Mouse (Mus musculus): Measurements from ENCODE around the gene Magi1. TPM values are rescaled to one million over a fixed set of nuclear protein-coding genes. Genes with fewer than 3 reads are reported as not detected.

Magi1 gene
- polyA plus RNA-seq, 1 experiment from 2014 or later = 25.0 TPM

- Histone ChIP-seq H3K4me1 (replicated peaks) (peaks cover 21% of the 10 kb centered on the region), H3K27ac (no peak overlapping the region), H3K4me3 (no peak overlapping the region), H3K9me3 (no peaks in the 10 kb centered on the region), H3K36me3 (no peaks in the 10 kb centered on the region), H3K27me3 (ENCODE audit: insufficient read depth, poor library complexity, severe bottlenecking) (no peaks in the 10 kb centered on the region)
- WGBS = 90% methylated on average over 4 of the region's 4 CpGs
- DNase-seq (ENCODE audit: low spot score) = no peak
Measured at GRCm38 (mm10) chr6:94218076-94218475, 65.6 kb downstream of the Magi1 start.

GRCm38 (mm10) chr6:94215834-94216233, 67.9 kb downstream of the Magi1 start:
- no peak for DNase-seq (ENCODE audit: low spot score)
- Histone ChIP-seq H3K4me3 (no peak overlapping the region), H3K27ac (no peak overlapping the region), H3K27me3 (ENCODE audit: insufficient read depth, poor library complexity, severe bottlenecking) (no peaks in the 10 kb centered on the region), H3K9me3 (no peaks in the 10 kb centered on the region), H3K36me3 (no peaks in the 10 kb centered on the region), H3K4me1 (replicated peaks) (peaks cover 9% of the 10 kb centered on the region)
- 95% methylated on average over 4 of the region's 4 CpGs for WGBS

GRCm38 (mm10) chr6:94214895-94215538, 68.7 kb downstream of the Magi1 start:
- H3K27ac ChIP-seq = no peak overlapping the region
- H3K27me3 ChIP-seq (ENCODE audit: insufficient read depth, poor library complexity, severe bottlenecking) = no peaks in the 10 kb centered on the region
- H3K4me3 ChIP-seq = no peak overlapping the region
- no peak for DNase-seq (ENCODE audit: low spot score)
- H3K4me1 ChIP-seq (replicated peaks) = peaks cover 4% of the 10 kb centered on the region; the same call in 1 of the 2 replicates
- no peaks in the 10 kb centered on the region for H3K9me3 ChIP-seq
- no peaks in the 10 kb centered on the region for H3K36me3 ChIP-seq
- WGBS = 92% methylated on average over 7 of the region's 7 CpGs

GRCm38 (mm10) chr6:94205926-94206325, 77.8 kb downstream of the Magi1 start:
- H3K4me3 ChIP-seq = no peak overlapping the region

GRCm38 (mm10) chr6:94203642-94204145, 80.0 kb downstream of the Magi1 start:
- WGBS = 73% methylated on average over 5 of the region's 5 CpGs

More at GRCm38 (mm10) chr6:94205926-94206325, 77.8 kb downstream of the Magi1 start:
- H3K27me3 ChIP-seq (ENCODE audit: insufficient read depth, poor library complexity, severe bottlenecking) = no peaks in the 10 kb centered on the region
- 22% methylated on average over 5 of the region's 5 CpGs for WGBS
- H3K27ac ChIP-seq = peak overlapping the region; percentile 50; the same call in 1 of the 2 replicates
- no peaks in the 10 kb centered on the region for H3K9me3 ChIP-seq
- no peaks in the 10 kb centered on the region for H3K36me3 ChIP-seq
- peaks cover 29% of the 10 kb centered on the region for H3K4me1 ChIP-seq (replicated peaks)
- peak; percentile 36 for DNase-seq (ENCODE audit: low spot score)

GRCm38 (mm10) chr6:94201940-94202339, 81.8 kb downstream of the Magi1 start:
- Histone ChIP-seq H3K9me3 (no peaks in the 10 kb centered on the region), H3K36me3 (no peaks in the 10 kb centered on the region), H3K27ac (no peak overlapping the region), H3K4me3 (no peak overlapping the region), H3K27me3 (ENCODE audit: insufficient read depth, poor library complexity, severe bottlenecking) (no peaks in the 10 kb centered on the region), H3K4me1 (replicated peaks) (peaks cover 28% of the 10 kb centered on the region)
- 98% methylated on average over 2 of the region's 2 CpGs for WGBS
- no peak for DNase-seq (ENCODE audit: low spot score)

More at GRCm38 (mm10) chr6:94203642-94204145, 80.0 kb downstream of the Magi1 start:
- no peaks in the 10 kb centered on the region for H3K9me3 ChIP-seq
- H3K27me3 ChIP-seq (ENCODE audit: insufficient read depth, poor library complexity, severe bottlenecking) = no peaks in the 10 kb centered on the region
- H3K4me3 ChIP-seq = no peak overlapping the region
- no peaks in the 10 kb centered on the region for H3K36me3 ChIP-seq
- peak overlapping the region; percentile 35; the same call in 1 of the 2 replicates for H3K27ac ChIP-seq
- no peak for DNase-seq (ENCODE audit: low spot score)
- H3K4me1 ChIP-seq (replicated peaks) = peaks cover 29% of the 10 kb centered on the region

GRCm38 (mm10) chr6:94200910-94201309, 82.8 kb downstream of the Magi1 start:
- DNase-seq (ENCODE audit: low spot score) = no peak
- Histone ChIP-seq H3K9me3 (no peaks in the 10 kb centered on the region), H3K36me3 (no peaks in the 10 kb centered on the region), H3K4me3 (no peak overlapping the region), H3K27ac (no peak overlapping the region), H3K4me1 (replicated peaks) (peaks cover 18% of the 10 kb centered on the region), H3K27me3 (ENCODE audit: insufficient read depth, poor library complexity, severe bottlenecking) (no peaks in the 10 kb centered on the region)
- WGBS = 66% methylated on average over 3 of the region's 3 CpGs

GRCm38 (mm10) chr6:94199696-94200095, 84.0 kb downstream of the Magi1 start:
- H3K9me3 ChIP-seq = no peaks in the 10 kb centered on the region
- no peak for DNase-seq (ENCODE audit: low spot score)
- no peak overlapping the region for H3K4me3 ChIP-seq
- H3K27ac ChIP-seq = no peak overlapping the region
- WGBS = 95% methylated on average over 2 of the region's 2 CpGs
- no peaks in the 10 kb centered on the region for H3K27me3 ChIP-seq (ENCODE audit: insufficient read depth, poor library complexity, severe bottlenecking)
- peaks cover 9% of the 10 kb centered on the region for H3K4me1 ChIP-seq (replicated peaks)
- H3K36me3 ChIP-seq = no peaks in the 10 kb centered on the region

- DNase-seq (ENCODE audit: low spot score) = no peak
Measured at GRCm38 (mm10) chr6:94197831-94198230, 85.9 kb downstream of the Magi1 start.

GRCm38 (mm10) chr6:94195303-94195911, 88.3 kb downstream of the Magi1 start:
- Histone ChIP-seq H3K27me3 (ENCODE audit: insufficient read depth, poor library complexity, severe bottlenecking) (no peaks in the 10 kb centered on the region), H3K36me3 (no peaks in the 10 kb centered on the region), H3K27ac (no peak overlapping the region), H3K4me1 (replicated peaks) (peaks cover 4% of the 10 kb centered on the region), H3K4me3 (no peak overlapping the region), H3K9me3 (no peaks in the 10 kb centered on the region)
- WGBS = 89% methylated on average over 14 of the region's 14 CpGs
- DNase-seq (ENCODE audit: low spot score) = no peak

More at GRCm38 (mm10) chr6:94197831-94198230, 85.9 kb downstream of the Magi1 start:
- Histone ChIP-seq H3K27ac (no peak overlapping the region), H3K36me3 (no peaks in the 10 kb centered on the region), H3K4me3 (no peak overlapping the region), H3K27me3 (ENCODE audit: insufficient read depth, poor library complexity, severe bottlenecking) (no peaks in the 10 kb centered on the region), H3K4me1 (replicated peaks) (no peaks in the 10 kb centered on the region), H3K9me3 (no peaks in the 10 kb centered on the region)
- WGBS = 82% methylated on average over 1 of the region's 1 CpGs

GRCm38 (mm10) chr6:94190830-94191229, 92.9 kb downstream of the Magi1 start:
- Histone ChIP-seq H3K27me3 (ENCODE audit: insufficient read depth, poor library complexity, severe bottlenecking) (no peaks in the 10 kb centered on the region), H3K4me1 (replicated peaks) (peaks cover 17% of the 10 kb centered on the region), H3K9me3 (no peaks in the 10 kb centered on the region), H3K27ac (no peak overlapping the region), H3K4me3 (no peak overlapping the region), H3K36me3 (no peaks in the 10 kb centered on the region)
- no peak for DNase-seq (ENCODE audit: low spot score)
- WGBS = 84% methylated on average over 5 of the region's 5 CpGs

- H3K4me1 ChIP-seq (replicated peaks) = peaks cover 17% of the 10 kb centered on the region
- DNase-seq (ENCODE audit: low spot score) = no peak
- H3K27ac ChIP-seq = no peak overlapping the region
- no peak overlapping the region for H3K4me3 ChIP-seq
- WGBS = 64% methylated on average over 5 of the region's 5 CpGs
- H3K27me3 ChIP-seq (ENCODE audit: insufficient read depth, poor library complexity, severe bottlenecking) = no peaks in the 10 kb centered on the region
- H3K36me3 ChIP-seq = no peaks in the 10 kb centered on the region
- no peaks in the 10 kb centered on the region for H3K9me3 ChIP-seq
Measured at GRCm38 (mm10) chr6:94189379-94189778, 94.3 kb downstream of the Magi1 start.

- Histone ChIP-seq H3K27me3 (ENCODE audit: insufficient read depth, poor library complexity, severe bottlenecking) (no peaks in the 10 kb centered on the region), H3K4me1 (replicated peaks) (peaks cover 42% of the 10 kb centered on the region), H3K9me3 (no peaks in the 10 kb centered on the region), H3K4me3 (no peak overlapping the region), H3K27ac (no peak overlapping the region), H3K36me3 (no peaks in the 10 kb centered on the region)
- 70% methylated on average over 7 of the region's 7 CpGs for WGBS
- DNase-seq (ENCODE audit: low spot score) = no peak
Measured at GRCm38 (mm10) chr6:94186628-94187319, 96.9 kb downstream of the Magi1 start.
